Mouse (Mus musculus) erythroid progenitor cell, adult 5-6 weeks (primary cell): ENCODE measurements around the gene Hoxc10. TPM values are rescaled to one million over a fixed set of nuclear protein-coding genes. Genes with fewer than 3 reads are reported as not detected.

Experiments used
- ATAC-seq: replicated peaks from 2 replicates; pipeline ENCODE4 v1.8.0; 2016; ENCODE audit warnings: moderate number of reproducible peaks, mild to moderate bottlenecking, moderate TSS enrichment, inconsistent platforms; ENCODE audit not compliant: poor library complexity, low FRiP score, severe bottlenecking
- total RNA-seq, 2 experiments: library from RNA; stranded (forward) in 1 of 2; stranded (reverse) in 1 of 2; fragments of 150-400 nt in 1 of 2; fragments of 186-747, 209-891 nt in 1 of 2; gene quantifications; 2 replicates each; pipeline versions ENCODE4 v1.2.3 to v1.2.4; 2015 to 2017; ENCODE audit warnings: low replicate concordance in 2 of 2

Gene Hoxc10
- total RNA-seq, 2 experiments from 2014 or later: not detected

GRCm38 (mm10) chr15:102981379-102982288, 15.0 kb downstream of the Hoxc10 start:
- no peak for ATAC-seq

- no peak for ATAC-seq
Observed at GRCm38 (mm10) chr15:102983716-102984115, 17.1 kb downstream of the Hoxc10 start.

DNA sequence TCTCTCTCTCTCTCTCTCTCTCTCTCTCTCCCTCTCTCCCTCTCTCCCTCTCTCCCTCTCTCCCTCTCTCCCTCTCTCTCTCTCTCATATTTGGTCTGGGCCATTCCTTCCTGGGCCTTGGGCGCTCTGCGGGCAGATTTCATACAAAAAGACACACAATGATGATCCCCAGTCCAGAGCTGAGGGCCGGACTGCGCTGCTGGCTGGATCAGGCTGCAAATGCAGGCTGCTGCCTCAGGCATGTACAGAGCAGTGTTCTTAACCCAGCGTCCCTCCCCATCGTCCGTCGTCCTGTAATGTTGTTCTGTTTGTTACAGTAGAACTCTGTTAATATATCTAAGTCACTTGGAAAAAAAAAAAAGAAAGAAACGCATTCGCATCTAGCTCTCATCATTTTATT, 17.9 kb downstream of the Hoxc10 start:
- ATAC-seq: no peak

- no peak for ATAC-seq
Observed at GRCm38 (mm10) chr15:102984925-102985324, 18.3 kb downstream of the Hoxc10 start.

DNA sequence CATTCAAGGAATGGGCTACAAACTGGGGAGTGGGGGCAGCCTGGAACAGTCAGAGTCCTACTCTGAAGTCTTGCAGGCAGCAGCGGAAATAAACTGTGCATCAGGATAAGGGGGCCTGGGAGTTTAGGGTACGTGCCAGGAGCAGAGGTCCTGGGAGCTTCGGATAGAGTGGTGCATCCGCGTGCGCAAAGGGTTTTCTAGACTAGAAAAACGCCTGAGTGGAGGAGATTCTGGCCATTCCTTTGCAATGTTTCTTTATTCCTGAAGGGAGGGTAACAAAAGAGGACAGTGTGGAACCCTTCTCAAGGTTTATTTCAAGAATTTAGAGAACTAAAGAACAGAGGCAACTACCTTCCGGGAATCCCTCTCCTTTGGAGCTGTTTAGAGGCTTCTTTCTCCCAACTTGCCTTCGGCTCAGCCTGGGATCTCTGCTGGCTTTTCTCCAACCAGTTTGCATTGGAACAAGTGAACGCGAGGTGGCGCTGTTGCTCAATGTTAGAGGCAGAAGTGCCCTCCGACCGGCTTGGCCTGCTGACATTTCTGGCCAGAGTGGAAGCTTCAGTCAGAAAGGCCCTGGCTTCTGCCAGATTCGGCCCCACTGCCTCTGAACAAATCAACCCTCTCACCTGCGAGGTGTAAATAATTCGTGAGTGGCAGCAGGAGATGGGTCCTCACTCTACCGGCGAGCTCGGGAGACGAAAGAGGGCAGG, 20.7 kb downstream of the Hoxc10 start:
- ATAC-seq: 0 out of 2 replicates have a peak, but pooled peaks have one; percentile 61

DNA sequence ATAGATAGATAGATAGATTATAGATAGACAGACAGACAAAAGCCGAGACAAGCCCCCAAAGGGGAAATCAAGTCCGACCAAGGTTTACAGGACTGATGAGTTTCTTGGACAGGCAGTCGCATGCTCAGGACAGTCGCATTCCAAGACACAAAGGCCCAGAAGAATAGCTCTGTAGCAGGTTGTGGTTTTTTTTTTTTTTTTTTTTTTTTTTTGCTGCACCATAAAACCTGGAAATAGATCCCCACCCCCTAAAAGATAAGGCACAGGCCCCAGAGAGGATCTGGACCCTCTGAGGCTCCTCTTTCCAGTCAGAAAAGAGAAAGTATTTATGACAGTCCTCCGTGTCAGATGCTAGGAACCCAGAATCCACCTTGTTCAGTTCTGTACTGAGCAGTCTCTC, 21.5 kb downstream of the Hoxc10 start:
- ATAC-seq: no peak

GRCm38 (mm10) chr15:102990461-102991397, 24.1 kb downstream of the Hoxc10 start, which contains the start of gene Hoxc8:
TSS of gene Hoxc8 (plus strand) at chr15:102990607.
- no peak for ATAC-seq

GRCm38 (mm10) chr15:102991782-102992181, 25.2 kb downstream of the Hoxc10 start:
- ATAC-seq: no peak

DNA sequence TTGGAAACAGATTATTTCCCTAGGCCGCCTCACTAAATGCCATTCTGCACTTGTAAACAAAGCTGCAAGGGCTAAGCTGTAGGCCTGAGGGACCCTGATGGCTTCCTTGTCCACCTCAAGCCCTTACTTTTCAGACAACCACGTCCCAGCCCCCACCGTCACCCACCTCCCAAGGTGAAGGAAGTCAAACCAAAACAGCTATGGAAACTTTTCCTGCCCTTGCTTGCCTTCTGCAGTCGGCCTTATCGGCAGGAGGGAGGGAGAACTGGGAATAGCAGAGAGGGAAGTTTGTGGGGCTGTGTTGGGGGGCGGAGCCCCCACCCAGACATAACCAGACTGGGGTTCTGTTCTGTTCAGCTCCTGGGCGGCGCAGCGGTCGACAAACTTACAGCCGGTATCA, 25.6 kb downstream of the Hoxc10 start:
- ATAC-seq: no peak

- no peak for ATAC-seq
Observed at GRCm38 (mm10) chr15:102992863-102993262, 26.3 kb downstream of the Hoxc10 start.

DNA sequence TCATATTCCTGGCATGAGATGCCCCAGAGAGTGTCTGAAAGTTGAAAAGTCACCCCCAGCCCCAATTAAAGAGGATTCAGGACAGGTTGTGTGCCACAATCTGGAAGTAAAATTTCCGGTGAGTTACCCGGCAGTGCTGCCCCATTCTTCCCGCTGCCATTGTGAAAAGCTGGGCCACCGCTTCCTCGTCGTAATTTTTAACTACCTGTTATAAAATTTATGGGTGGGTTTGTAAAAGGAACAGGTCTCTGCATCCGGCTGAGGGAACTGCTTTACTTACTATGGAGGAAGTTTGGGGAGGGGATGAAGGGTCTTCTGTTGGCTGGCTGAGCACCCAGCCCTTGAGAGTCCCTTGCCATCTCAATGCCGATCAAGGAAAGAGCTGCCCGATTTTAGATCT, 30.0 kb downstream of the Hoxc10 start:
- no peak for ATAC-seq

GRCm38 (mm10) chr15:102997431-102997830, 30.8 kb downstream of the Hoxc10 start:
- no peak for ATAC-seq

GRCm38 (mm10) chr15:102997939-102998355, 31.4 kb downstream of the Hoxc10 start, which contains the start of gene Hoxc6:
TSS of gene Hoxc6 (plus strand) at chr15:102998257.
- ATAC-seq: no peak

- ATAC-seq: no peak
Observed at GRCm38 (mm10) chr15:102998608-102999182, 32.1 kb downstream of the Hoxc10 start.

- ATAC-seq: no peak
Observed at GRCm38 (mm10) chr15:102999183-102999831, 32.7 kb downstream of the Hoxc10 start.

- no peak for ATAC-seq
Observed at GRCm38 (mm10) chr15:102999955-103000354, 33.4 kb downstream of the Hoxc10 start.

DNA sequence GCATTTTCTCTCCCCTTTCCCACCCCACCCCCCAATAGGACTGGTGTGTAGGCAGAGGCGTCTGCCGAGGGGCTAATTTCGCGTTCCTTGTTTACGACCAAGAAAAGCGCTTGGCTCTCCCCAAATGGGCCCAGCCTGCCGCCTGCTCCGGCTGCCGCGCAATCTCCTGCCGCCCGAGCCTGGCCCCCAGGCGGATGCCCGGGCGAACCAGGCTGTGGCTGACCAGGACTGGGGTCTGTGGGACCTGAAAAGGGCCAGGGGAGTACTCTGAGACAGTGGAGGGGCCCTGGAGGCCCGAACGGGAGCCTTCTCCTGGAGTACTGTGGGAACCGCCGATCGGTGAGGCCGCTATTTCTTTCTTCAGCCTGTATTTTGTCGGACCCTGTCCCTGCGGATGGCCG, 33.9 kb downstream of the Hoxc10 start:
- ATAC-seq: no peak

DNA sequence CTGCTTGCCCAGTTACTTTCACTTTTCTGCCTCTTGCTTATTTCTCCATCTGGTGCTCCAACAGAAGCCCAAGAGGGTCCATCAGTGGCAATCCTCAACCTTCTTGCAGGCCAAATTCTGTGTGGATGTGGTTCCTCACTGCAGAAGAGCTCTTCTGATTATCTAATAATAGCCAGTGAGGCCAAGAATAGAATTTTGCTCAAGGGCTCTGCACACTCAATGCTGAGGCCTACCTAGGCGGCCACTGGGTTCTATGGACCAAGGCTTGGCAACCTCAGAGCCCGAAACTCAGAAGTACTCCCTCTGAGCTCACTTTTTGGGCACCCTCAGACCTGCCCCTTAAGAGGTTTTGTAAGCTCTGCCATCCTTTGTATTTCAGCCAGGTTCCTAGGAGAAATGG, 34.8 kb downstream of the Hoxc10 start:
- no peak for ATAC-seq

GRCm38 (mm10) chr15:103002156-103002555, 35.6 kb downstream of the Hoxc10 start:
- ATAC-seq: no peak
